Mouse (Mus musculus): ENCODE measurements at regions not wholly inside any gene's neighbourhood (a gene's known extent, or its start where the extent isn't known, plus 50 kb on each side); places are given as distances from the start of the nearest gene placed in this dataset.

DNA sequence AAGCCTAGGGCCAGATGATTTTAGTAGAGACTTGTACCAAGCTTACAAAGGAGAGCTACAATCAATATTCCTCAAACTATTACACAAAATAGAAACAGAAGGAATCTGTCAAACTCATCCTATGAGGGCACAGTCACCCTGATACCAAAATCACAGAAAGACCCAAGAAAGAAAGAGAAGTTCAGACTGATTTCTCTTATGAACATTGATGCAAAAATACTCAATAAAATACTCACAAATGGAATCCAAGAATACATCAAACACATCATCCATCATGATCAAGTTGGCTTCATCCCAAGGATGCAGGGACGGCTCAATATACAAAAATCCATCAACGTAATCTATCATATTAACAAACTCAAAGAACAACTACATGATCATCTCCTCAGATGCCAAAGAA is 377.9 kb upstream of the Ercc4 start:
- Histone ChIP-seq H3K27me3 (replicated peaks; ENCODE audit: control insufficient read depth, insufficient read depth, low read length) (no peaks in the 10 kb centered on the region), H3K36me3 (ENCODE audit: control insufficient read depth, insufficient read depth, low read length) (no peaks in the 10 kb centered on the region), H3K27ac (ENCODE audit: insufficient read depth, low read depth, low read length) (no peak overlapping the region), H3K4me3 (ENCODE audit: insufficient read depth, low read depth, low read length) (no peak overlapping the region), H3K4me1 (ENCODE audit: control insufficient read depth, insufficient read depth, low read length) (no peaks in the 10 kb centered on the region)
- TF ChIP-seq CTCF (conservative IDR thresholded peaks at IDR 0.05; ENCODE audit: insufficient read depth, insufficient read length, low read depth, low read length): no peak
- no peak for TF ChIP-seq POLR2A (IDR thresholded peaks at IDR 0.05; ENCODE audit: low read depth, low read length)
- no peak for DNase-seq
- 85% methylated on average over 2 of the region's 2 CpGs for WGBS

DNA sequence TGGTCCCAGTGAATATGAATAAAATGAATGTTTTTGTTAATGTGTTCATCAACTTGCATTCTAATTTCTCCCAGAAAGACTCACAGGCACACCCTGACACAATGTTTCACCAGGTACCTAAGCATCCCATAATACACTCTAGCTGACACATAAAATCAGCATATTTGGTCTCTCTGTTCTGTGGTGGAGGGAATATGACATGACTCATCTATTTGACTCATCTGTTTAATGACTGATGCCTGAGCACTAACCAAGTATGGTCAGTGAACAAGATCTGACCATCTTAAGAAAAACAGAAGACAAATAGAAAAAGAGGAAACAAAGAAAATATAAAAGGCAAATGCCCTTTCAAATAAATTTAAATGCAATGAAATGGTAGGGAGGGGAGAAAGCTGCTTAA is 367.0 kb upstream of the Ercc4 start:
- no peak for TF ChIP-seq CTCF (conservative IDR thresholded peaks at IDR 0.05; ENCODE audit: insufficient read depth, insufficient read length, low read depth, low read length)
- TF ChIP-seq POLR2A (IDR thresholded peaks at IDR 0.05; ENCODE audit: low read depth, low read length): no peak
- no peak overlapping the region for H3K4me3 ChIP-seq (ENCODE audit: insufficient read depth, low read depth, low read length)
- DNase-seq: no peak
- H3K27ac ChIP-seq (ENCODE audit: insufficient read depth, low read depth, low read length): no peak overlapping the region
- no peaks in the 10 kb centered on the region for H3K36me3 ChIP-seq (ENCODE audit: control insufficient read depth, insufficient read depth, low read length)
- no peaks in the 10 kb centered on the region for H3K27me3 ChIP-seq (replicated peaks; ENCODE audit: control insufficient read depth, insufficient read depth, low read length)
- no peaks in the 10 kb centered on the region for H3K4me1 ChIP-seq (ENCODE audit: control insufficient read depth, insufficient read depth, low read length)

DNA sequence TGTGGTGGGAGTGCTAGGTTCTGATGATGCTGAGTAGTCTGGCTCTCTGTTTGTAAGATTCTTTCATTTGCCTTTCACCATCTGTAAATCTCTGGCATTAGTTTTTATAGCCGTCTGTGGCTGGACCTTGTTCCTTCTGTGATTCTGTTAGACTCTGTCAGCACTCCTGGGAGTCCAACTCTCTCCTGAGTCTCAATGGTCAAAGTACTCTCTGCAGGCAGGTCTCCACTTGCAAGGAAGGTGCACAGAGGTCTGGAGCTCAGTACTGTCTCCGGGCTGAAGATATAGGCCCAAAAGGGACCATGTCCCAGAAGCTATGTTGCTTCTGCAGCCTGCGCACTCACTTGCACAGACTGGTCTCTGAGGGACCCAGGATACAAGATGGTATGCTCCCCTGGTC is 356.3 kb upstream of the Ercc4 start:
- DNase-seq: peak; percentile 75
- TF ChIP-seq CTCF (conservative IDR thresholded peaks at IDR 0.05; ENCODE audit: insufficient read depth, insufficient read length, low read depth, low read length) (no peak), POLR2A (IDR thresholded peaks at IDR 0.05; ENCODE audit: low read depth, low read length) (no peak)
- WGBS: 69% methylated on average over 3 of the region's 3 CpGs
- Histone ChIP-seq H3K4me1 (ENCODE audit: control insufficient read depth, insufficient read depth, low read length) (peaks cover 2% of the 10 kb centered on the region; the same call in 1 of the 2 replicates), H3K27ac (ENCODE audit: insufficient read depth, low read depth, low read length) (peak overlapping the region; percentile 81; the same call in 1 of the 2 replicates), H3K27me3 (replicated peaks; ENCODE audit: control insufficient read depth, insufficient read depth, low read length) (no peaks in the 10 kb centered on the region), H3K36me3 (ENCODE audit: control insufficient read depth, insufficient read depth, low read length) (no peaks in the 10 kb centered on the region), H3K4me3 (ENCODE audit: insufficient read depth, low read depth, low read length) (no peak overlapping the region)

DNA sequence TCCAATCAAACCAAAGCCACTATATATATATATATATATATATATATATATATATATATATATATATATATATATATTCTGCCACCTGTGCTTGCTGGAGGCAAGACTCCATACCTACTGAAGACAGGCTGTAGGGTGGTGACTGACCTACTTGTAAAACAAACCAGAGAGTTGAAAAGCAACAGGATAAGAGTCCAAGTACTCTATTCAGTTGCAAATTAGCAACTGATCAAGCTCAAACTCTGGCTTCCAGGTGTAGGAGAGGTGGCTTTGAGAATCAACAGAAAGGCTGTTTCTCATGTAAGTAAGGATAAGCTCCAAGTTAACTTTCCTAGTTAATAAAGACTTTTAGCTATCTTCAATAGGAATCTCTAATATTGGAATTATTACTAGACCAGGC is 355.1 kb upstream of the Ercc4 start:
- Histone ChIP-seq H3K27me3 (replicated peaks; ENCODE audit: control insufficient read depth, insufficient read depth, low read length) (no peaks in the 10 kb centered on the region), H3K4me1 (ENCODE audit: control insufficient read depth, insufficient read depth, low read length) (peaks cover 2% of the 10 kb centered on the region; the same call in 1 of the 2 replicates), H3K4me3 (ENCODE audit: insufficient read depth, low read depth, low read length) (no peak overlapping the region), H3K27ac (ENCODE audit: insufficient read depth, low read depth, low read length) (no peak overlapping the region), H3K36me3 (ENCODE audit: control insufficient read depth, insufficient read depth, low read length) (no peaks in the 10 kb centered on the region)
- DNase-seq: no peak
- TF ChIP-seq CTCF (conservative IDR thresholded peaks at IDR 0.05; ENCODE audit: insufficient read depth, insufficient read length, low read depth, low read length) (no peak), POLR2A (IDR thresholded peaks at IDR 0.05; ENCODE audit: low read depth, low read length) (no peak)

DNA sequence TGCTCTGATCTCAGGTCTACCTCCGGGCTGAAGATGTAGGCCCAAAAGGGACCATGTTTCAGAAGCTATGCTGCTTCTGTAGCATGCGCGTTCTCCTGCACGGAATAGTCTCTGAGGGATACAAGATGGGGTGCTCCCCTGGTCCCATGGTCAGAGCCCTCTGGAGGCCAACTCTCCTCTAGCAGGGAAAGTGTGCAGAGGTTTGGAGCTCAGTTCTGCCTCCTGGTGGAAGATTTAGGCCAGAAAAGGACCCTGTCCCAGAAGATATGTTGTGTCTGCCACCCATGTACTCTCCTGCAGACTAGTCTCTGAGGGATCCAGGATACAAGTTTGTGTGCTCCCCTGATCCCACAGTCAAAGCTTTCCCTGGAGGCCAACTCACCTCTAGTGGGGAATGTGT is 350.9 kb upstream of the Ercc4 start:
- H3K4me1 ChIP-seq (ENCODE audit: control insufficient read depth, insufficient read depth, low read length): no peaks in the 10 kb centered on the region
- WGBS: 90% methylated on average over 4 of the region's 4 CpGs
- H3K36me3 ChIP-seq (ENCODE audit: control insufficient read depth, insufficient read depth, low read length): no peaks in the 10 kb centered on the region
- TF ChIP-seq CTCF (conservative IDR thresholded peaks at IDR 0.05; ENCODE audit: insufficient read depth, insufficient read length, low read depth, low read length) (0 out of 2 replicates have a peak, but pooled peaks have one; percentile 16), POLR2A (IDR thresholded peaks at IDR 0.05; ENCODE audit: low read depth, low read length) (no peak)
- no peak for DNase-seq
- no peaks in the 10 kb centered on the region for H3K27me3 ChIP-seq (replicated peaks; ENCODE audit: control insufficient read depth, insufficient read depth, low read length)
- H3K27ac ChIP-seq (ENCODE audit: insufficient read depth, low read depth, low read length): no peak overlapping the region
- no peak overlapping the region for H3K4me3 ChIP-seq (ENCODE audit: insufficient read depth, low read depth, low read length)

DNA sequence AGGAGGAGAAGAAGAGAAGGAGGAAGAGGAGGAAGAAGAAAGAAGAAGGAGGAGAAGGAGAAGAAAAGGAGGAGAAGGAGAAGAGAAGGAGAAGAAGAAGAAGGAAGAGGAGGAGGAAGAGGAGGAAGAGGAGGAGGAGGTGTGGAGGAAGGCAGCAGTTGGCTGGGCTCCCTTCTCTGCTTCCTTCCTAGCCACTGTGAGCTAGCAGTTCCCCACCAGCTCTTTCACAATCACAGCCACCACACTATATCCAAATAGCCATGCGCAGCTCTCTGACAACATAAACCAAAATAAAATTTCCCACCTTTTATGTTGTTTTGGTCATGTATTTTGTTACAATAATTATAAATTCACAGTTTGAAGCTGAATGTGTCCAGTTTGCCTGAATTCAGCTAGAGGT is 345.3 kb upstream of the Ercc4 start:
- no peak overlapping the region for H3K4me3 ChIP-seq (ENCODE audit: insufficient read depth, low read depth, low read length)
- no peaks in the 10 kb centered on the region for H3K27me3 ChIP-seq (replicated peaks; ENCODE audit: control insufficient read depth, insufficient read depth, low read length)
- TF ChIP-seq CTCF (conservative IDR thresholded peaks at IDR 0.05; ENCODE audit: insufficient read depth, insufficient read length, low read depth, low read length): no peak
- no peak for TF ChIP-seq POLR2A (IDR thresholded peaks at IDR 0.05; ENCODE audit: low read depth, low read length)
- no peaks in the 10 kb centered on the region for H3K36me3 ChIP-seq (ENCODE audit: control insufficient read depth, insufficient read depth, low read length)
- 100% methylated on average over 1 of the region's 1 CpGs for WGBS
- no peaks in the 10 kb centered on the region for H3K4me1 ChIP-seq (ENCODE audit: control insufficient read depth, insufficient read depth, low read length)
- H3K27ac ChIP-seq (ENCODE audit: insufficient read depth, low read depth, low read length): no peak overlapping the region
- no peak for DNase-seq

DNA sequence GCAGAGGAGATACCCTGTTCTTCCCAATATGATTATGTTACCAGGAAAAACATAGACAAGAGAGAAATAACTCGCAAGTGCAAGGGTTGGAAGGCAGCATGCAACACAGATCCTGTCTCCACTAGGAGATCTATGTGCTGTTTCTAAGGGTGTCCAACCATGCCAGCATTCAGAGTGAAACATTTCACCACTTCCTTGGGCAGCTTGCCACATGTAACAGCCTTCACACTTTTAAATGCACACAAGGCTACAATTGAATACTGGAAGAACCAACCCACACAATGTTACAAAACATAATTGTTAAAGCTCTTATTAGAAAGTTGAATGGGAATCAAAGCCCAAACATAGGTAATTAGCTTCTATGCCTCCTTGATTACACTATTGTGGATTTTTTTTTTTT is 344.9 kb upstream of the Ercc4 start:
- no peak for DNase-seq
- Histone ChIP-seq H3K36me3 (ENCODE audit: control insufficient read depth, insufficient read depth, low read length) (no peaks in the 10 kb centered on the region), H3K27me3 (replicated peaks; ENCODE audit: control insufficient read depth, insufficient read depth, low read length) (no peaks in the 10 kb centered on the region), H3K27ac (ENCODE audit: insufficient read depth, low read depth, low read length) (no peak overlapping the region), H3K4me3 (ENCODE audit: insufficient read depth, low read depth, low read length) (no peak overlapping the region), H3K4me1 (ENCODE audit: control insufficient read depth, insufficient read depth, low read length) (no peaks in the 10 kb centered on the region)
- no peak for TF ChIP-seq CTCF (conservative IDR thresholded peaks at IDR 0.05; ENCODE audit: insufficient read depth, insufficient read length, low read depth, low read length)
- TF ChIP-seq POLR2A (IDR thresholded peaks at IDR 0.05; ENCODE audit: low read depth, low read length): no peak
- 58% methylated on average over 1 of the region's 1 CpGs for WGBS

DNA sequence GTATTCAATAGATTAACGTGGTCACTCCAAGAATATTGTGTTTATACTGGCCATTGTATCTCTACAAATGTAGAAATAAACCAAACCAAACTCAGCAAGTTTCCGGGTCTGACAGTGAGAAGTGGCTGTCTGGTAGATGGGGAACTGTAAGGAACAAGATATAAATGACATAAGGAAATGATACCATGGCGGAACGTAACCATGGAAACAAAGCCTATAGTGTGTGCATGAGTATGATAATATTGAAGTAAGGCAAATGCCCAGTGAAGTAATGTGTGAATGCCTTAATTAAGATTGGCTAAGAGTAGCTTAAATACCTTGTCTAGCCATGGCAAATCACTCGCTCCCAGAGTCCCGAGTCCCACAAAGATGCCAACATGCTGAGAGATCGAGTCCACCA is 342.6 kb upstream of the Ercc4 start:
- WGBS: 94% methylated on average over 7 of the region's 7 CpGs
- Histone ChIP-seq H3K36me3 (ENCODE audit: control insufficient read depth, insufficient read depth, low read length) (no peaks in the 10 kb centered on the region), H3K4me1 (ENCODE audit: control insufficient read depth, insufficient read depth, low read length) (no peaks in the 10 kb centered on the region), H3K27me3 (replicated peaks; ENCODE audit: control insufficient read depth, insufficient read depth, low read length) (no peaks in the 10 kb centered on the region), H3K4me3 (ENCODE audit: insufficient read depth, low read depth, low read length) (no peak overlapping the region), H3K27ac (ENCODE audit: insufficient read depth, low read depth, low read length) (no peak overlapping the region)
- TF ChIP-seq CTCF (conservative IDR thresholded peaks at IDR 0.05; ENCODE audit: insufficient read depth, insufficient read length, low read depth, low read length): no peak
- TF ChIP-seq POLR2A (IDR thresholded peaks at IDR 0.05; ENCODE audit: low read depth, low read length): no peak
- DNase-seq: no peak
